ENCODE assay signal across 20 mouse cellular contexts in the genomic region with DNA sequence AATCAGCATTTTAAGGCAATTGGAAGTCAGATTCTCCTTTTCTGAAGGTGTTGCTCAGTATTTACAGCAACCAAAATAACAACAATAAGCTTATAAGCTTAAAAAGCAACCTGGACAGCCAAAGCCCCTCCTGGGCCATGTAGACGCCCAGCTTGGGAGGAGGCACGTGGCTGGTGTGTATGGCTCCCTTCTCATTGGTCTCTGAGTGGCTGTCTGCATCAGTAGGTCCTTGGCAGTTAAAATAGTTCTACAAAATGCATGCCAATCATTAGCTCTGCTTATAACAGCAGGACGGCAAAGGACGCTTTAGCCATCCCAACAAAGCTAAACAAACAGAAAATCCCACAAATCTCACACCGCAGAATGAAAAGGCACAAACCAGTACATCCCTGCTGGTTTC. TPM values are rescaled to one million over a fixed set of nuclear protein-coding genes. Genes with fewer than 3 reads are reported as not detected.
A peak's percentile ranks its signal among the peaks of the same experiment; 100 is the strongest.
DNase-seq lines count a peak whose midpoint lies in the region; ATAC-seq lines count a peak whose summit lies in the region.
"Had no signal": no experiment of that assay in that cellular context is flagged by ENCODE, and none has a peak within 500 bp of the region (broad histone marks: within the 10 kb centered on the region; RNA-seq: fewer than 3 reads in every experiment).

No protein-coding gene starts in this region.

- H3K4me1 ChIP-seq in forebrain, embryonic 14.5 days (ENCODE audit: control insufficient read depth, insufficient read depth, low read length): peaks cover 17% of the 10 kb centered on the region
- peaks cover 9% of the 10 kb centered on the region for H3K4me1 ChIP-seq in hindbrain, embryonic 14.5 days (replicated peaks; ENCODE audit: control insufficient read depth, insufficient read depth, low read length)
- H3K4me1 ChIP-seq in midbrain, embryonic 14.5 days (ENCODE audit: control insufficient read depth, insufficient read depth, low read length): peaks cover 14% of the 10 kb centered on the region; the same call in 1 of the 2 replicates

- no peaks in the 10 kb centered on the region for H3K9me3 ChIP-seq in forebrain, embryonic 14.5 days (replicated peaks; ENCODE audit: control insufficient read depth, low read length)
- no peaks in the 10 kb centered on the region for H3K9me3 ChIP-seq in hindbrain, embryonic 14.5 days (ENCODE audit: control insufficient read depth, low read length)
- H3K9me3 ChIP-seq in midbrain, embryonic 14.5 days (ENCODE audit: control insufficient read depth, low read length): no peaks in the 10 kb centered on the region
- H3K9me3 ChIP-seq: neural tube, embryonic 15.5 days had no signal

- H3K27ac ChIP-seq in forebrain, embryonic 14.5 days (ENCODE audit: low read depth, low read length): no peak overlapping the region
- peak overlapping the region; percentile 79 for H3K27ac ChIP-seq in hindbrain, embryonic 14.5 days
- H3K27ac ChIP-seq in midbrain, embryonic 14.5 days (replicated peaks; ENCODE audit: low read depth, low read length): peak overlapping the region; percentile 49
- H3K27ac ChIP-seq: gastrocnemius, adult 2 months; macrophage; neural tube, embryonic 15.5 days had no signal

- H3K27me3 ChIP-seq in forebrain, embryonic 14.5 days (replicated peaks; ENCODE audit: control insufficient read depth, insufficient read depth, low read length): no peaks in the 10 kb centered on the region
- H3K27me3 ChIP-seq in hindbrain, embryonic 14.5 days (ENCODE audit: control insufficient read depth, insufficient read depth, low read length): no peaks in the 10 kb centered on the region
- H3K27me3 ChIP-seq in midbrain, embryonic 14.5 days (ENCODE audit: control insufficient read depth, insufficient read depth, low read length): no peaks in the 10 kb centered on the region
- H3K27me3 ChIP-seq: neural tube, embryonic 15.5 days had no signal

- no peak overlapping the region for H3K4me3 ChIP-seq in forebrain, embryonic 14.5 days (ENCODE audit: low read depth, low read length)
- H3K4me3 ChIP-seq in hindbrain, embryonic 14.5 days (replicated peaks; ENCODE audit: low read length): no peak overlapping the region
- no peak overlapping the region for H3K4me3 ChIP-seq in midbrain, embryonic 14.5 days (replicated peaks; ENCODE audit: low read depth, low read length)
- H3K4me3 ChIP-seq: gastrocnemius, adult 2 months; neural tube, embryonic 15.5 days had no signal

- no peak overlapping the region for H3K4me2 ChIP-seq in forebrain, embryonic 14.5 days (ENCODE audit: low read length)
- H3K4me2 ChIP-seq in hindbrain, embryonic 14.5 days (replicated peaks): 0 out of 2 replicates have a peak overlapping the region, but pooled peaks have one; percentile 6
- H3K4me2 ChIP-seq in midbrain, embryonic 14.5 days (ENCODE audit: low read length): no peak overlapping the region
- H3K4me2 ChIP-seq: neural tube, embryonic 15.5 days had no signal

- 17% methylated on average over 5 of the region's 5 CpGs for WGBS in forebrain, embryonic 14.5 days
- 29% methylated on average over 5 of the region's 5 CpGs for WGBS in hindbrain, embryonic 14.5 days
- 18% methylated on average over 5 of the region's 5 CpGs for WGBS in midbrain, embryonic 14.5 days

- no peak overlapping the region for H3K9ac ChIP-seq in forebrain, embryonic 14.5 days (ENCODE audit: low read length)
- H3K9ac ChIP-seq in hindbrain, embryonic 14.5 days: no peak overlapping the region
- H3K9ac ChIP-seq in midbrain, embryonic 14.5 days (replicated peaks; ENCODE audit: low read length): no peak overlapping the region
- H3K9ac ChIP-seq: neural tube, embryonic 15.5 days had no signal

- peak; percentile 7 to 17 for DNase-seq in cerebellum, postnatal 14 days
- DNase-seq in forebrain, embryonic 14.5 days (ENCODE audit: low spot score): peak; percentile 30
- DNase-seq in hindbrain, embryonic 14.5 days (ENCODE audit: low spot score): no peak
- DNase-seq in midbrain, embryonic 14.5 days: no peak
- DNase-seq in kidney, postnatal 10 days: no peak
- no peak for DNase-seq in kidney, adult 9 months
- DNase-seq: adrenal gland, postnatal 10 days; cerebellum, adult 2 months; gastrocnemius, adult 2 months; heart, adult 18-20 months; kidney, adult 8-10 months; kidney, postnatal 4 days; lung, adult 18-20 months; right cerebral cortex, postnatal 4 days; thymus, postnatal 25 days had no signal

- H3K36me3 ChIP-seq in forebrain, embryonic 14.5 days (ENCODE audit: control insufficient read depth, insufficient read depth, low read length): no peaks in the 10 kb centered on the region
- H3K36me3 ChIP-seq in hindbrain, embryonic 14.5 days (replicated peaks; ENCODE audit: control insufficient read depth, insufficient read depth): no peaks in the 10 kb centered on the region
- H3K36me3 ChIP-seq in midbrain, embryonic 14.5 days (ENCODE audit: control insufficient read depth, insufficient read depth, low read length): no peaks in the 10 kb centered on the region
- H3K36me3 ChIP-seq: neural tube, embryonic 15.5 days had no signal

- ATAC-seq in cerebellum, adult (ENCODE audit: insufficient number of reproducible peaks, low FRiP score, low TSS enrichment): no peak
- ATAC-seq in forebrain, embryonic 14.5 days: peak; percentile 52; the same call in 1 of the 2 replicates
- peak; percentile 36; the same call in 1 of the 2 replicates for ATAC-seq in hindbrain, embryonic 14.5 days (ENCODE audit: low FRiP score)
- ATAC-seq in midbrain, embryonic 14.5 days (ENCODE audit: low FRiP score, low TSS enrichment): peak; percentile 61
- no peak for ATAC-seq in erythroid progenitor cell, adult 5-6 weeks (replicated peaks; ENCODE audit: low FRiP score, poor library complexity, severe bottlenecking)

RNA-seq across cellular contexts. Expression of gene Nxph1, which starts 51.4 kb away (rescaled TPM):
- 37.5 and 44.9 TPM in 2 replicates for polyA plus RNA-seq in forebrain, embryonic 14.5 days (2014; fragmentation: Nextera tagmentation; extraction: Ambion mirVana)
- polyA plus RNA-seq in hindbrain, embryonic 14.5 days (2014; fragmentation: Nextera tagmentation; extraction: Ambion mirVana): 105 and 107 TPM in 2 replicates
- polyA plus RNA-seq in midbrain, embryonic 14.5 days (2014; fragmentation: Nextera tagmentation; extraction: Ambion mirVana): 82.6 TPM in 2 replicates
- total RNA-seq in erythroid progenitor cell, adult 5-6 weeks (2015; ENCODE audit: low replicate concordance): not detected in 2 replicates
- not detected in 2 replicates for total RNA-seq in erythroid progenitor cell, adult 5-6 weeks (2017; ENCODE audit: low replicate concordance)
- total RNA-seq: gastrocnemius, adult 2 months had no signal
- polyA plus RNA-seq: liver, adult 2 months; macrophage had no signal

Comparison
In these comparisons a context has a peak if more than half of its experiments do, and no peak if none do; other contexts are left out.
1. DNase-seq: peak in cerebellum, postnatal 14 days (2 of 2) and forebrain, embryonic 14.5 days (single experiment); none in hindbrain, embryonic 14.5 days (single experiment), midbrain, embryonic 14.5 days (single experiment), kidney, postnatal 10 days (single experiment) and kidney, adult 9 months (single experiment).
2. ATAC-seq: peak in forebrain, embryonic 14.5 days (single experiment), hindbrain, embryonic 14.5 days (single experiment) and midbrain, embryonic 14.5 days (single experiment); none in cerebellum, adult (single experiment) and erythroid progenitor cell, adult 5-6 weeks (single experiment).